Mouse (Mus musculus) cortical plate, adult 2 months (tissue): ENCODE measurements at regions not wholly inside any gene's neighbourhood (a gene's known extent, or its start where the extent isn't known, plus 50 kb on each side); places are given as distances from the start of the nearest gene placed in this dataset.

Experiments
- H3K27ac ChIP-seq: fragments of 200-500 bp; 2 replicates; pipeline ENCODE4 v1.5.1; 2012; ENCODE audit warnings: low read length, control low read depth, inconsistent platforms; ENCODE audit not compliant: insufficient read depth
- H3K4me1 ChIP-seq: fragments of 200-500 bp; 2 replicates; pipeline ENCODE4 v1.6.1; 2011; ENCODE audit warnings: low read length; ENCODE audit not compliant: control insufficient read depth, insufficient read depth
- H3K4me3 ChIP-seq: fragments of 200-500 bp; 2 replicates; pipeline ENCODE4 v1.5.1; 2011; ENCODE audit warnings: mild to moderate bottlenecking, low read length, control low read depth; ENCODE audit not compliant: insufficient read depth
- CTCF ChIP-seq: fragments of 200-500 bp; IDR thresholded peaks from 2 replicates; pipeline ENCODE4 v1.5.1; 2011; ENCODE audit warnings: mild to moderate bottlenecking, control low read depth, low read length; ENCODE audit not compliant: insufficient read depth; ENCODE audit errors: extremely low read depth
- POLR2A ChIP-seq: fragments of 200-500 bp; IDR thresholded peaks from 2 replicates; pipeline ENCODE4 v1.6.1; 2011; ENCODE audit warnings: mild to moderate bottlenecking, low read length, control low read depth; ENCODE audit not compliant: insufficient read depth; ENCODE audit errors: extremely low read depth

- no peak for TF ChIP-seq CTCF
- no peak for TF ChIP-seq POLR2A
- no peak overlapping the region for H3K4me3 ChIP-seq
- H3K4me1 ChIP-seq: no peaks in the 10 kb centered on the region
- H3K27ac ChIP-seq: no peak overlapping the region
Observed at GRCm38 (mm10) chr7:136379741-136380140, 514.7 kb upstream of the Mgmt start.

GRCm38 (mm10) chr7:136383296-136383695, 511.1 kb upstream of the Mgmt start:
- H3K4me3 ChIP-seq: no peak overlapping the region
- H3K4me1 ChIP-seq: no peaks in the 10 kb centered on the region
- H3K27ac ChIP-seq: no peak overlapping the region
- no peak for TF ChIP-seq CTCF
- no peak for TF ChIP-seq POLR2A

GRCm38 (mm10) chr7:136387736-136388135, 506.7 kb upstream of the Mgmt start:
- TF ChIP-seq CTCF: no peak
- TF ChIP-seq POLR2A: no peak
- Histone ChIP-seq H3K4me3 (no peak overlapping the region), H3K27ac (no peak overlapping the region), H3K4me1 (no peaks in the 10 kb centered on the region)

GRCm38 (mm10) chr7:136390066-136390465, 504.3 kb upstream of the Mgmt start:
- Histone ChIP-seq H3K4me3 (no peak overlapping the region), H3K4me1 (no peaks in the 10 kb centered on the region), H3K27ac (no peak overlapping the region)
- TF ChIP-seq CTCF: no peak
- TF ChIP-seq POLR2A: no peak

GRCm38 (mm10) chr7:136393454-136393853, 501.0 kb upstream of the Mgmt start:
- TF ChIP-seq CTCF: no peak
- TF ChIP-seq POLR2A: no peak
- Histone ChIP-seq H3K27ac (no peak overlapping the region), H3K4me1 (no peaks in the 10 kb centered on the region), H3K4me3 (no peak overlapping the region)

GRCm38 (mm10) chr7:136395838-136396237, 498.6 kb upstream of the Mgmt start:
- H3K4me3 ChIP-seq: no peak overlapping the region
- no peak overlapping the region for H3K27ac ChIP-seq
- H3K4me1 ChIP-seq: no peaks in the 10 kb centered on the region
- TF ChIP-seq POLR2A (no peak), CTCF (0 out of 2 replicates have a peak, but pooled peaks have one; percentile 11)

- Histone ChIP-seq H3K4me1 (no peaks in the 10 kb centered on the region), H3K27ac (no peak overlapping the region)
- TF ChIP-seq POLR2A (no peak), CTCF (no peak)
Observed at GRCm38 (mm10) chr7:136397101-136397500, 497.3 kb upstream of the Mgmt start.

GRCm38 (mm10) chr7:136402688-136403597, 491.5 kb upstream of the Mgmt start:
- no peak overlapping the region for H3K27ac ChIP-seq
- TF ChIP-seq CTCF (no peak), POLR2A (no peak)
- H3K4me1 ChIP-seq: no peaks in the 10 kb centered on the region
- no peak overlapping the region for H3K4me3 ChIP-seq

More at GRCm38 (mm10) chr7:136397101-136397500, 497.3 kb upstream of the Mgmt start:
- no peak overlapping the region for H3K4me3 ChIP-seq

GRCm38 (mm10) chr7:136405391-136405790, 489.0 kb upstream of the Mgmt start:
- Histone ChIP-seq H3K4me3 (no peak overlapping the region), H3K4me1 (no peaks in the 10 kb centered on the region)

More at GRCm38 (mm10) chr7:136405391-136405790, 489.0 kb upstream of the Mgmt start:
- no peak overlapping the region for H3K27ac ChIP-seq
- TF ChIP-seq CTCF (no peak), POLR2A (no peak)
